ENCODE assay signal across 17 mouse cellular contexts in the genomic region with DNA sequence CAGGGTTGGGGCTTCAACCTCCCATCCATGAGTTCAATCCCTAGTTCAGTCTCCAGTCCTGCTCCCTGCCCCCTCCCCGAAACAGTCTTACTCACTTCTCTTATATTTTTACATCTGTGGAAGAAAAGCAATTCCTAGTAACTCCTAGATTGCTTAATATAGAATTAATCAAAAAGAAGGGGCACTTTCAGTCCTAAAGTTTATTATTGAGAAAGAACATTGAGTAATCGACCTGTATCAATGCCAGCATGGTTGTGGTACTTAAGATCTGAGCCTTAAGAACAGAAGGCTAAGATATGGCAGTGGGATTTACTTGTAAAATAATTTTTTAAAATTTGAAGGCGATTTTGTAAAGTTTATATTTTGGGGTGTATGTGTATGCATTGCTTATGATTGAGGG. TPM values are rescaled to one million over a fixed set of nuclear protein-coding genes. Genes with fewer than 3 reads are reported as not detected.
DNase-seq lines count a peak whose midpoint lies in the region; ATAC-seq lines count a peak whose summit lies in the region.
"Had no signal": no experiment of that assay in that cellular context is flagged by ENCODE, and none has a peak within 500 bp of the region (broad histone marks: within the 10 kb centered on the region; RNA-seq: fewer than 3 reads in every experiment).

No protein-coding gene starts in this region.

- H3K27me3 ChIP-seq in hindbrain, embryonic 14.5 days (ENCODE audit: control insufficient read depth, insufficient read depth, low read length): no peaks in the 10 kb centered on the region
- no peaks in the 10 kb centered on the region for H3K27me3 ChIP-seq in hindbrain, embryonic 12.5 days
- H3K27me3 ChIP-seq: intestine, embryonic 15.5 days; midbrain, embryonic 12.5 days had no signal

- no peak overlapping the region for H3K9ac ChIP-seq in hindbrain, embryonic 14.5 days
- no peak overlapping the region for H3K9ac ChIP-seq in hindbrain, embryonic 12.5 days
- H3K9ac ChIP-seq: intestine, embryonic 15.5 days; lung, embryonic 14.5 days; midbrain, embryonic 12.5 days had no signal

- H3K27ac ChIP-seq in hindbrain, embryonic 14.5 days: no peak overlapping the region
- H3K27ac ChIP-seq in hindbrain, embryonic 12.5 days: no peak overlapping the region
- H3K27ac ChIP-seq: intestine, embryonic 15.5 days; midbrain, embryonic 12.5 days had no signal

- DNase-seq in hindbrain, embryonic 14.5 days (ENCODE audit: low spot score): no peak
- DNase-seq in lung, postnatal 25 days (ENCODE audit: low spot score): peak; percentile 60
- DNase-seq in lung, postnatal 10 days: no peak
- DNase-seq in 416B (ENCODE audit: low read depth) (peak; percentile 49), NIH3T3 (ENCODE audit: low read depth) (peak; percentile 74)
- no peak for DNase-seq in urinary bladder, postnatal 10 days (ENCODE audit: low spot score)
- no peak for DNase-seq in retina, embryonic 14.5 days (ENCODE audit: low spot score)
- DNase-seq: cerebellum, adult 9-10 months; gastrocnemius, postnatal 36 days; heart, postnatal 4 days; kidney, adult 8-10 months; kidney, postnatal 10 days; lung, embryonic 14.5 days had no signal

- peaks cover 38% of the 10 kb centered on the region for H3K4me1 ChIP-seq in hindbrain, embryonic 14.5 days (replicated peaks; ENCODE audit: control insufficient read depth, insufficient read depth, low read length)
- H3K4me1 ChIP-seq in hindbrain, embryonic 12.5 days: peaks cover 12% of the 10 kb centered on the region
- H3K4me1 ChIP-seq: intestine, embryonic 15.5 days had no signal

- no peak for ATAC-seq in hindbrain, embryonic 14.5 days (ENCODE audit: low FRiP score)
- no peak for ATAC-seq in hindbrain, embryonic 12.5 days (ENCODE audit: low FRiP score)
- ATAC-seq: intestine, embryonic 15.5 days had no signal

- H3K9me3 ChIP-seq in hindbrain, embryonic 14.5 days (ENCODE audit: control insufficient read depth, low read length): no peaks in the 10 kb centered on the region
- H3K9me3 ChIP-seq in hindbrain, embryonic 12.5 days (replicated peaks): no peaks in the 10 kb centered on the region
- H3K9me3 ChIP-seq: intestine, embryonic 15.5 days; midbrain, embryonic 12.5 days had no signal

- no peak overlapping the region for H3K4me3 ChIP-seq in hindbrain, embryonic 14.5 days (replicated peaks; ENCODE audit: low read length)
- no peak overlapping the region for H3K4me3 ChIP-seq in hindbrain, embryonic 12.5 days
- H3K4me3 ChIP-seq: intestine, embryonic 15.5 days; midbrain, embryonic 12.5 days had no signal

- WGBS in hindbrain, embryonic 14.5 days: 84% methylated on average over 3 of the region's 3 CpGs
- WGBS in hindbrain, embryonic 12.5 days: 88% methylated on average over 3 of the region's 3 CpGs

- peak overlapping the region; percentile 40 for H3K4me2 ChIP-seq in hindbrain, embryonic 14.5 days (replicated peaks)
- no peak overlapping the region for H3K4me2 ChIP-seq in hindbrain, embryonic 12.5 days (replicated peaks)
- H3K4me2 ChIP-seq: intestine, embryonic 15.5 days; liver, embryonic 11.5 days; lung, embryonic 14.5 days had no signal

- H3K36me3 ChIP-seq in hindbrain, embryonic 14.5 days (replicated peaks; ENCODE audit: control insufficient read depth, insufficient read depth): no peaks in the 10 kb centered on the region
- H3K36me3 ChIP-seq in hindbrain, embryonic 12.5 days: no peaks in the 10 kb centered on the region
- H3K36me3 ChIP-seq: intestine, embryonic 15.5 days; midbrain, embryonic 12.5 days had no signal

RNA-seq across cellular contexts. Expression of gene Kmt2e, which starts 5.6 kb away (rescaled TPM):
- 118 and 128 TPM in 2 replicates for polyA plus RNA-seq in hindbrain, embryonic 14.5 days (2014; fragmentation: Nextera tagmentation; extraction: Ambion mirVana)
- 145 and 152 TPM in 2 replicates for polyA plus RNA-seq in hindbrain, embryonic 12.5 days (2016; fragmentation: Nextera tagmentation; extraction: Ambion mirVana)

Comparison
In these comparisons a context has a peak if more than half of its experiments do, and no peak if none do; other contexts are left out.
1. DNase-seq: peak in lung, postnatal 25 days (single experiment), 416B (single experiment) and NIH3T3 (single experiment); none in hindbrain, embryonic 14.5 days (single experiment), lung, postnatal 10 days (single experiment), urinary bladder, postnatal 10 days (single experiment) and retina, embryonic 14.5 days (single experiment).